Mouse (Mus musculus) c-Kit-positive CD71-positive TER-119-negative erythroid progenitor cells, embryonic 14.5 days (primary cell): ENCODE results near the gene Ddr2.

ENCODE experiments used
- DNase-seq: peaks from one replicate; pipeline ENCODE4 v3.0.0-alpha.2; 2013; ENCODE audit warnings: low read depth

Ddr2 gene

DNA sequence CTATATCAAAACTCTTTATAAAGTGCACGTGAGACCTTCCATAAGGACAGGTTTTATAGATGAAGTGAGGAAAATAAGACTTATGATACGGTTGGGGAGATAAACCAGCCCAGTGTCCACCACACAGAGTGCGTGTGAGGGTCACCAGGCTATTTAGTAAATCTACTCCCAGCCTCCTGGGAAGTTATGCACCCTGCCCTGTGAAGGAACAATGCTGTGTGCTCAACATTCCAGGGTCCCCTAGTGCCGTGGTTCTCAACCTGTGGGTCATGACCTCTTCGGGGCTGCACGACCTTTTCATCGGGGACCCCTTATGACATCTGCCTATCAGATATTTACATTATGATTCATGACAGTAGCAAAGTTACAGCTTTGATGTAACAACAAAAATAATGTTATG is 162.3 kb downstream of the Ddr2 start:
- DNase-seq: no peak

- DNase-seq: no peak
These were observed 162.9 kb downstream of the Ddr2 start for GRCm38 (mm10) chr1:169947654-169948053.

DNA sequence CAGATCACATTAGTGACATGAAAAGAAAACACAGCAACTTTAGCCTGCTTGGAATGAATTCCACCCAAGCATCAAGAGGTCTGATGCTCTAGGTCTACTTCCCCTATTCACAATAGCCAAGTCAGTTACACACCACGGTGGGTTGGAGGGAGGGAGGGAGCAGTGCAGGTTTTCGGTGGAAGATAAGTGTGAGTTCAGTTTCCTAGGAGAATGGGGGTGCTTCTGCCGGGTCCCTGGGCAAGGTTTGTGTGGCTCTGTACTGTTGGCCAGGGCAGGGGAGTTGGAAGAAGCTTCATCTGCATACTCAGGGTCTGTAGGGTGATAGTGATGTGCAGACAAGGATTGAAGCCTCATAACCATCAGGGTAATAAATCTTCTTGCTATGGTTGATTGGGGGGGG is 164.6 kb downstream of the Ddr2 start:
- no peak for DNase-seq

DNA sequence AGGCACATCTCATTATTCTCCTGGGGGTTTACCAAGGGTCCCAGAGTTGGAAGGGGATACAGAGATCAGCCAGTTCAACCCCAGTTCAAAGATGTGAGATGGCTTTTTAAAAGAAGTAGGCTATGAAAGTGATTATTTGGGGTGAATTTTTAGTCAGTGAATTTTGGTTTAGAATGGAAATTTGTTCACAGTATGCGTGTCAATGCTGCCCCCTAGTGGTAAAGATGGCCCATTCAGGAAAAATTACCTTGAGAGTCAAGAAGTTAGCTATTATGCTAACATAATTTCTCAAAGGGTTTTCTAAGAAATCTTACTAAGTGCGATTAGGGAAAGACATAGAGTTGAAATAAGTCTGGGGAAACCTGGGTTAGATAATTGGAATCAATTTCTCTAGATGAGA is 171.2 kb downstream of the Ddr2 start:
- peak; percentile 8 for DNase-seq

DNA sequence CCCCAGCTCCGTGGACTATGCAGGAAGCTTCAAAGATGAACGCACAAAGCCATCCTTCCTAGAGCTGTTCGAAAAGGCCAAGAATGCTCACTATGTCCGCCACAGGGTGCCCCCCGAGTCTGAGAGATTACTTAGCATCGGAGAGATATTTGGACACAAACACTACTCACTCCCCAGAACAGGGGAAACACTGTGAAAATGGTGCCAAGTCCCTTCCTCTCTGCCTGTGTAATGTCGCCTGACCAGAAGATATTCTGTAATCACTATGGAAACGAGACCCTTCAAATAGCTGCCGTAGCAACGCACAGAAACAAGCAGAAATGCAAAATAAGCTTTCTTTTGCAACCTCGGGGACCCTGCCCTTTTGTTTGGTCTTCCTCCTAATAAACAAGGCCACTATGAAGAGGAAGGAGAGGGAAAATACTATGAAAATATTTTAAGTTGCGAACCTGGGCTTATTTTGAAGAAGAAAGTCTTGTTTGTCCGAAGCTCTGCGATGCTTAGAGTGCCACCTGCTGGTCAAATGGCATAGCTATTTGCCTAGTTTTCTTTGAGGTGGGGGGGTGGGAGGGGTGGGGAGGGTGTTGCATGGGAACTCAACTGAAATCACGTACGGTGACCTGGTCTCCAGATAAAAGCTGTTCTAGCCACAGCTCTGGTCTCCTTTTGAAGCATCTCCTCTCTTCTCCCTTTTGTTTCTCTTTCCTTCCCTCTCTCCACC is 176.4 kb downstream of the Ddr2 start:
- DNase-seq: peak; percentile 14

GRCm38 (mm10) chr1:169932122-169932746 is 178.3 kb downstream of the Ddr2 start:
- no peak for DNase-seq

GRCm38 (mm10) chr1:169931698-169932097 is 178.9 kb downstream of the Ddr2 start:
- DNase-seq: no peak

DNA sequence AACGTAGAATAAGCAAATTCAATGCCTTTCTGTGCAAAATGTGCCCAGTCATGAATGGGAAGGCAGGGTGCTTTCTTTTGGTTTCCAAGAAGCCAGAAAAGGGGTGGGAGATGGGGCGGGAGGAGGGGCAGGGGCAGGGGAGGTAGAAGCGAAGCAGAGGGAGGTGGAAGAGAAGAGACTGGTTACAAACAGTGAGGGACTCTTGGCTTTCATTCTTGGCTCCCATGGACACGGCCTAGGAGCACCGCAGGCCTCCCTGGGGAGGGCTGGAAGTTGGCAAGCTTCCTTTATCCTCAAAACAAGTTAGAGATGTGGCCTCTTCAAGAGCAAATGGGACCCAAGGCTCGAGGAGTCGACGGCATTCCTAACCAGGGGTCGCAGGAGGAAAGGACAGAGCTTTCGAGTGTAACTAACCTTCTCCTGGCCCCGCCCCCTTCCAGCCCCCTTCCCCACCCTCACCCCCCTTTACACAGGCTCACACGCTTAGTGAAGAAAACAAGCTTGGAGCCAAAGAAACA is 182.0 kb downstream of the Ddr2 start, which contains the start of gene Ccdc190:
Gene Ccdc190 (plus strand): TSS at position 195 of the 518 bp plus-strand sequence.
- DNase-seq: no peak

DNA sequence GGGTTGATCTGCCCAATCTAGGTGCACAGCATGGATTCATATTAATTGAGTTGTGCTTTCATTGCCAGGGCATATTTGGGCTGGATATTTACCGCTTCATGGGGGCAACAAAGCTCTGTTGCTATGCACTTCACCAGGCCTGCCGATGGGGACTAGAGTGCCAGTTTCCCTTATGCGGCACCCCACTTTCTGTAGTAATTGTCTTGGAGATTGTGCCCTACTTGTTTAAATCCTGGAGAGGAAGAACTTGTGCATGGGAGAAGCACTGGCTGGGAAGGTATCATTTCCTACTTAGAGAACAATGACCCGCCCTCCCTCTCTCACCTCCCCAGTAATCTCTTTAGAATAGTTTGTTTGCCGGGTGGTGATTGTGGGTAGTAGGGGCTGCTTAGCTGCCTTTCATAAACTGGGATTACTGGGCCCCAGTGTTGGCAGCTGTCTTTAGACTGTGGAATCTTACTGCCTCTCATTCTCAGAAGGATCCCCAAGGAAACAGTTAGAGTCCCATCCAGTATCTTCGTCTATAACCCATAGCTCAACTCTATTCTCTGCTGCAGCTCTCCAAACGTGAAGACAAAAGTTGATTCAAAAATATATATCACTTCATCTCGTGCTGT is 182.7 kb downstream of the Ddr2 start:
- no peak for DNase-seq

- DNase-seq: no peak
These were observed 186.0 kb downstream of the Ddr2 start for GRCm38 (mm10) chr1:169924567-169924966.
